Mouse (Mus musculus): ENCODE measurements around the gene Nr1i3.
A peak's percentile ranks its signal among the peaks of the same experiment; 100 is the strongest.
"Not testable (repeated sequence)": the region's sequence is repeated elsewhere in the genome, so short reads cannot be mapped to it uniquely, and the experiment has no call there.

The Nr1i3 gene

DNA sequence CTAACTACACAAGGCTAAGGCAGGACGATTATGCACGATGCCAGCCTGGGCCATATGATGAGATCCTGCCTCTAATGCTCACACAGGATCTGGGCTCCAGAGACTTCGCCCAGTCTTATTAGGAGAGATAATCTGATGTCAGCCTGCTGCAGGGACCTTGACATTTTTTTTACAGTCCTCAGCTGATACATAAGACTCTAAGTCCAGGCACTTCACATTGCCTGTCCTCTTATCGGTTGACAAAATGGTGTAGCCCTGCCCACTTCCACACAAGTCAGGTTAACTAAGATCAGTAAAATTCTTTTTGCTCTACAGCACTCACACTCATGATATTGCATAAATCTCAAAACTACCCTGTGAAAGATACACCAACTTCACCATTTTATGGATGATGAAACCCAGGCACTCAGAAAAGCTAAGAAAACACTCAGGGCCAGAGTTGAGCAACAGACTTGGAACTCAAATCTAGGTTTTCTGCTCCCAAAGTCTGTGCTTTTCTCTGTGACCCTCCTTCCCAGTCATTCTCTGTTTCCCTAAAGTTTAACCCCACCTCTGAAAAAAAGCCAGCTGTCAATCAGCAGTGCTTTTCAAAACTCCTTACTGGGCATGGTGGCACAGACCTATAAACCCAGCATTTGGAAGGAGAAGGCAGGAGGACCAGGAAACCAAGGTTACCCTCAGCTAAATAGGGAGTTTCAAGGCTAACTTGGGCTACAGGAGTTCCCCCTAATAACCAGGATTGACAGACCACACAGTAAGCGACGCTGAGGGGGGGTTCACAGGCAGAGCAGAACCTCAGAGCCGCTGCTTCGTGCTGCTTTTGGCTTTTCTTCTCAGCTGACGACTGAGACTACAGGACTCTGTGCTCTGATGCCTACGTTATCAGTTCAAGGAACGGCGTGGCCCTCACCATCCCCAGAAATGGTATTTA is 19.3 kb downstream of the Nr1i3 start:
- no peak for DNase-seq

- no peak for DNase-seq
Observed at GRCm38 (mm10) chr1:171234126-171234525, 20.4 kb downstream of the Nr1i3 start, which contains the start of gene Fcer1g. TSS of gene Fcer1g (minus strand) at chr1:171234365.

DNA sequence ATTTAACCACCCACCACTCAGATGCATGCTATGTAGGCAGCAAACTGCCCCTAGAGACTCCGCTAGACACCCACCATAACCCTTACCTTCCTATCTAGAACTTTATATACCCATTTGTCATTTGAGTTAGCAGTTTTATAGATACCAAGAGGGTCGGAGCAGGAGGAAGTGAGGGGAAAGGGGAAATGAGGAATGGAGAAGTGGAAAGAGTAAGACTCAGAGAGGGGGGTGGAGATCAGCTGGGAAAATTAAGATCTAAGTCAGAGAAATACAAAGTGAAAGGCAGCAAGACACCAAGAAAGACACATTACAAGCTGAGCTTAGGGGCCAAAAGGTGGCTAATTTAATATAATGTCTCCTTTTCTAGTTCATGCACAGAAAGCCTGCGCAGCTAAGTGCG is 20.8 kb downstream of the Nr1i3 start:
- DNase-seq = no peak

DNA sequence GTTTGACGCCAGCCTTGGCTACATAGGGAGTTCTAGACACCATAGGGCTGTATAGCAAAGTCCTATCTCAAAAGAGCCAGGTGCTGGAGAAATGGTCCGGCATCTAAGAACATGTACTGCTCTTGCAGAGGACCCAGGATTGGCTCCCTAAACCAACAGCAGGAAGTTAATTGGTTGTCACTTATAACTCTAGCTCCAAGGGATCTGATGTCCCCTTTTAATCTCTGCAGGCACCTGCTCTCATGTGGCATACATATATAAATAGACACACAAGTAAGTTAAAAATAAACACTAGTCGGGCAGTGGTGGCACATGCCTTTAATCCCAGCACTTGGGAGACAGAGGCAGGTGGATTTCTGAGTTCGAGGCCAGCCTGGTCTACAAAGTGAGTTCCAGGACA is 22.0 kb downstream of the Nr1i3 start:
- DNase-seq = no peak

- DNase-seq = no peak
Observed at GRCm38 (mm10) chr1:171237438-171237837, 23.7 kb downstream of the Nr1i3 start.

DNA sequence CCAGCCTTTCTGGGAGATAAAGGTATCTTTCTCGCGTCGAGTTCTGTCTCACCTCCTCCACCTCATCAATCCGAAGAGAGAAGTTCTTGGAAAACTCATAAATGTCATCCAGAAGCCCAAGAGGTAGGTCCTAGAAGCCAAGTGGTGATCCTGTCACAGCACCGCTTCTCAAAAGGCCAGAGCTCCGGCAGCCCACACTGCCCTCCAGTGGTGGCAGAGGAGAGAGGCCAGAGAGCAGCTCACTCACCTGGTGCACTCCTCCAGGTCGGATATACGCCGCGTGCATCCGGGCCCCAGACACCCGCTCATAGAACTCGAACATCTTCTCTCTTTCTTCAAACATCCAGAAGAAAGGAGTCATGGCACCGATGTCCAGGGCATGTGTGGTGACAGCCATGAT is 24.7 kb downstream of the Nr1i3 start:
- no peak for DNase-seq

DNA sequence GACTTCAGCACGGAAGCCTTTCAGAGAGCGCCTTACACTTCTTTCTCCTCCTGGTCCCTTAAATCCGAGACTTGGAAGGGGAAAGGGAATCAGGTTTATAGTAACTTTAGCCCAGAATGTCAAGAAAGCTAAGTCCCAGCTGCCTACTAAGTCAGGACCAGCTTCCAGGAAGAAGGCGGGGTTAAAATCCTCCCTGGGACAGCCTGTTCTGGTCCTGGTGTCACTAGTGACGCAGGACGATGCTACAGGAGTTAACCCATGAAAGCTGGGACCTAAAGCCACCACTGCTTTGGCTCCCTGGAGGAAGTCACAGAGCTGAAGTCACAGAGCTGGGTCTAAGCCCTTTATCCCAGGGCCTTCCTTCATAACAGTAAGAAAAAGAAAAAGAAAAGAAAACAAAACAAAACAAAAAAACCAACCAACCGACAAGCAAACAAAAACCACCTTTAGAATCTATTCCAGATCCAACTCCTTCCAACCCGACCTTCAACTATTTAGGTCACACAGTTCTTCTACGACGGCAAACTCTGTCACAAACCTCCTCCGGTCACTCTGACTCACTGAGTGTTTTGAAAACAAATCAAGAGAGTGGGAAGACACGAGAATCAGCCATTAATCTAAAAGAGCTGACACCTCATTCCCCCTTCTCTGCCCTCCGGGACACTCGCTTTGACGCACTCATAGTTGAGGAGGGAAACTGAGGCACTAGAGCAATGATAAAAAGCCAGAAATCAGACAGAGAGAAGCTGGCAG is 26.4 kb downstream of the Nr1i3 start:
- no peak for DNase-seq

DNA sequence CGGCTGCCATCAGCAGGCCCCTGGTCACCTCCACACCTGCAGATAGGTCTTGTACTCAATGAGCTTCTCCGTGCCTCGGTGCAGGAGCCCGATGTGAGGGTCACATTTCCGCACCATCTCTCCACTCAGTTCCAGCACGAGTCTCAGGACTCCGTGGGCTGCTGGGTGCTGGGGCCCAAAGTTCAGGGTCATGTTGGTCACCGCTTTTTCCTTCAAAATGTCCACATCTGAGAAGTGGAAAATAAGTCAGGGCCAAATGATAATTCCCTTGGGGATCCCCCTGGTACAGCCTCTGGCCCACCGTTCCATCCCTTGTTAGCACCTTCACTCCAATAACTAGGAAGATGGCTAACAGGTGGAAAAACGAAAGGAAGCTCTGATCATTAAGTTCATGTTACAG is 27.1 kb downstream of the Nr1i3 start:
- no peak for DNase-seq

- not testable (repeated sequence) for DNase-seq
Observed at GRCm38 (mm10) chr1:171241952-171242351, 28.2 kb downstream of the Nr1i3 start.

DNA sequence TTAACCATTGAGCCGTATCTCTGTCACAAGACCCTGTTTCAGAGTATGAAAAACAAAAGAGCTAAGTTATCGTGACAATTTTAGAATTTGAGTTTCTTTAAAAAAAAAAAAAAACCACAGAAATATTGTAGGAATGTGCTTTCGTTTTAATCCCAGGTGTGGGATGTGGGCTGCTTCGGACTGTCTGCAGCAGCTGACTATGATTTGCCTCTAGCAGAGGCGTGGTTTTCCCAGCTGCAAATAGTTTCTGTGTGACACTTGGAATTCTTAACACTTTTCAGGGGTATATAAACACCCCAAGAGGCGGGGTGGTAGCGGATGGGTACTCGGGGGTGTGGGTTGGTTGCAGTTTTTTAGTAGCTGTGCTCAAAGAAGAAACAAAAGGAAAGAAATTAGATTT is 31.6 kb downstream of the Nr1i3 start:
- no peak for DNase-seq

DNA sequence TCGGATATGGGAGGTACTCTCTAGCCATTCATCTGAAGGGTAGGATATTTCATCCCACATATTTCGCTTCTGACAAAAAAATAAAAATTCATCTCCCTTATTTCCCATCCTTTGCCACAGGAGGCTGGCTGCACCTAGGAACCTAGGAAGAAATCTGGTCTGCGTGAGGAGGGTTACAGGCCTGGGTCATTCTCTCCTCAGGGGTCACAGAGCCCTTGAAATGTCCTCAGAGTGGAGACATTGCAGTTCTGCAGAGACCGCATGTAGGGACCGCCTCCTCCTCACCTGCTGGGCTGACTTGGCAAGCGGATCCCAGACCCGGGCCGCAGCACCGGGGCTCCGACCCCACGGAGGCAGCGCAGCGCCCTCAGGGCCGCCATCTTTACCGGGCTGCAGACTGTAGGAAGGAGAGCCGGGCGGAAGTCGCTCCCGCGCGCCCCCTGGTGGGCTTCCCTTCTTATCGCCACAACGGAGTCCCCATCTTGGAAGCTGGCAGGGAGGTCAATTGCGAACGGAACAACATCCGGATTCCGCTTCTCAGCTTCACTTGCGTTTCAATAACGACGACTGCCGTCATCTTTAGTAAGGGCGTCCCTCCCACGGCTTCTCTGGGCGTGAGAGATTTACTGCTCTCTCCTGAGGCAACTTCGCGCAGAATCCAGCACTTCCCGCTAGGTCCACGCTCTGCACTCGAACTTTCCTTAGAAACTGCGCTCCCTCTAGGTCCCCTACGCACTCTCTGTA is 33.1 kb downstream of the Nr1i3 start:
- peak; percentile 98 for DNase-seq

DNA sequence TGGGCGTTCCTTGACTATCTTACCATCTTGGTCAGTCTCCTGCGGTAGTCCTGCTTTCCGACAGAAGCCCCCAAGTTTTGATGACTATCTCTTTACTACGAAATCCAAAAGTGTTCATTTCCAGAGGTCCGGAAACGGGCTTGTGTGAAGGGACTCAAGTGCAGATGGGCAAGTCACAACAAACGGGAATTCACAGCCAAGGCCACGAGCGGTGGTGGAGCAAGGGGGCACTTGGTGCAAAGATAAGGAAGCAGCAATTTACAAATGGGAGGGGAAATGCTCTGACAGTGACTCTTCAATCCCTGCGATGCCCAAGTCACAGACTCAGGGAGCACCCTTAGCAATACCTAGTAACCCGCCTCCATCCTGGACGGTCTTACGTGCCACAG is 33.7 kb downstream of the Nr1i3 start:
- DNase-seq = no peak

DNA sequence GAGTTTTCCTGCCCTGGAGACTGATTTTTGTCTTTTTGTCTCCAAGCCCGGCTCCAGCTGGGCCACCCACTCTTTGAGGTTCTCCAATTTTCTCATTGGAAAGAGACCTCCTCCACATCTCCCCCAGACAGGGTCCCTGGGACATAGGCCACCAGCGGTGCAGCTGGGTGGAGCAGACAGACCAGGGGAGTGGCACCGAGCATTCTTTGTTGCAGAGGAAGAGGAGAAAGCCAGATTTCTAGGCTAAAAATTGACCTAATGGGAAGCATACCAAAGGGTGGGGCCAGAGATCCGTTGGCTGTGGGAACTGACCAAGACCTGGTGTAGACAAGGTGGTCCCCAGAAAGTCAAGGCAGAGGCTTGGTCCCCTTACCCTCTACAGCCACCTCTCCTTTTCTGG is 34.1 kb downstream of the Nr1i3 start:
- DNase-seq = no peak

DNA sequence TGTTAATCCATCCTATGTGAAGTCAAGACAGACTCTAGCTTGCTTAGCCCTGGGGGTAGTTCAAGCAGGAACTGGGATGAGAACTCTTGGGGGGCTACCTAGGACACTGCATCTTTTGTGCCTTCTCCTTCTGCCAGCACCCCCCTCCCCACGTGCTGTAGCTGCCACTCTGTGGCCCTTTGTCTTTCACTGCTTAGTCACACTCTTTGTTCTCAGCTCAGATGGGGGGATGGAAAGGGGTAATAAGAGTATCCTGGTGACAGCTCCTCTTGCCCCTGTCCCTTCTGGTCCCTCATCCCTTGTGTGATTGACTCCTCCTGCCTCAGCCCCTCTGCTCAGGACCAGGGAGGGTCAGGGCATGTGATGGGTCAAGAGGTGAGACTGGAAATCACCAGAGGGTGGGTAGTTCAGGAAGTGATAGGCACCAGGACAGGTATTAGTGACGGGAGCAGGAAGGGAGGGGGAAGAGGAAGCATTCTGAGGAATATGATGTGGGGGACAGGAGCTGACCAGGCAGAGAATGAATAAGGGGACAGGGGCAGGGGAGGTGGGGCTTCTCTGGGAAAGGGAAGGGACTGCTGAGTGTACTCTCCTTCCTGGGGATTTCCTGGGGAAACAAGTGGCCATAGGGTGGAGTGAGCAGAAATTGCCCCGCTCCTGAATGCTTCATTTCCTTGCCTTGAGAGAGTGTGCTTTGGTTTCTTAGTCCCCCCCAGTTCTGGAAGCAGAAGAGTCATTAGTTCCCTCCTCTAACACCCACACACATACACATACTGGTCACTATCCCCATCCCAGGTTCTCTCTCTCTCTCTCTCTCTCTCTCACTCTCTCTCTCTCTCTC is 34.8 kb downstream of the Nr1i3 start:
- peak; percentile 43 for DNase-seq

DNA sequence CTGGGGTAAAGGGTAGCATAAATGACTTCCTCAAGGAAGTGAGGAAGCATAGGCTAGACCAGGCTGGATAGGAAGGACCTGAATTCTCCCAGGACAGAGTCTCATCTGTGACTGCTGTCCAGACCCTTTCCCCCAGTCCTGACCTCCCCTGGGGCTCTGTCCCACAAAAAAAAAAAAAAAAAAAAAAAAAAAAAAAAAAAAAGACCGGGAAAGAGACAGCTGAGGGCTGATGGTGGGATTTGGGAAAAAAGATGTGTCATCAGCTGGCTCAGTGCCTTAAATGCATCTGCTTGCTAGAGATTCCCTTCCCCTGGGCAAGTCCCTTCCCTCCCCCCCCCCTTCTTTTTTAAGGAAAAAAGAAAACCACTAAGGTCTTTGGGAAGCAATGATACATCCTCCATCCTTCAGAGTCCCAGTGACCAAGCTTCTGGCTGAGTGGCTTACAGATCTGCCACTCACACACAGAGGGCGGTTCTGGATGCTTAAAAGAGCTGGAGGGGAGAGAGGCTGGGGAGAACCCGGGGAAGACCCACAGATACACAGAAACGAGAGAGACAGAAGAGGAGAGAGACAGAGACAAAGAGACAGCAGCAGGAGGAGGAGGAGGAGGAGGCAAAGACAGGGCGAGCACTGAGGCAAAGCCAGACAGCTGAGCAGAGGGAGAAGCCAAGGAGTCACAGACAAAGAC is 36.3 kb downstream of the Nr1i3 start, which contains the start of gene Adamts4:
Adamts4 (plus strand) TSS at position 509 of the 688 bp plus-strand sequence.
- peak; percentile 53 for DNase-seq

- DNase-seq = no peak
Observed at GRCm38 (mm10) chr1:171250680-171251593, 37.2 kb downstream of the Nr1i3 start, which contains the start of gene Ndufs2. TSS of gene Ndufs2 (minus strand) at chr1:171251388.

DNA sequence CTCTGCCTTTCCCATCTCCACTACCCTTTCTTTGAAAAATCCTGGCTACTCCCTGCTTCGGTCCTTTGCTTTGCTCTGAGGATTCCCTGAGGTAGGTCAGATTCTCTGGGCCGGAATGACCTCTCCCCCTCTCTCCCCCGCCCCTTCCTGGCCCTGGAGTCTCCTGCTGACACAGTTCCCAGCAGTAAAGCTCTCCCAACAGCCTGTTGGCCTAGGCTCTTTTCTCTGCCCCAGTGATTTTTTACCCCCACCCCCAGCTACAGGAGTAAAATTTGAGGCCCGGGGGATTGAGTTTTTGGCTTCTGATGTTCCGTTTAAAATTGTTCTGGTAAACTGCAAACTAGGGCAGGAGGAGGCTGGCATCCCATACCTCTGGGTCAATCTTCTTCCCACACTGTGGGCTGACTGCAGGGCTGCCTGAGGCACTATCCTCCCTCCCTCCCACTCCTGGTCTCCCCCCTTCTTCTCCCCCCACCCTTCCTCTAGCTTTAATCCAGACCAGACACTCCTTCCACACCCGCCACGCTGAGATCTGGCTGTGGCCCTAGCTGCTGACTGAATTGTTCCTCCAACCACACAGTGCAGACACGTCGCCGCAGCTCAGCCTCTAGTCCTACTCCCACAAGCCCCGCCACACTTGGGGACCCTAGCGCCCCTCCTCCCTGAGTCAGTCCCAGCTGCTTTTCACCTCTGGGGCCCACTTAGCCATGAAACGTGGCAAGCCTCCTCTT is 38.0 kb downstream of the Nr1i3 start:
- DNase-seq = no peak

- no peak for DNase-seq
Observed at GRCm38 (mm10) chr1:171252415-171252814, 38.6 kb downstream of the Nr1i3 start.

DNA sequence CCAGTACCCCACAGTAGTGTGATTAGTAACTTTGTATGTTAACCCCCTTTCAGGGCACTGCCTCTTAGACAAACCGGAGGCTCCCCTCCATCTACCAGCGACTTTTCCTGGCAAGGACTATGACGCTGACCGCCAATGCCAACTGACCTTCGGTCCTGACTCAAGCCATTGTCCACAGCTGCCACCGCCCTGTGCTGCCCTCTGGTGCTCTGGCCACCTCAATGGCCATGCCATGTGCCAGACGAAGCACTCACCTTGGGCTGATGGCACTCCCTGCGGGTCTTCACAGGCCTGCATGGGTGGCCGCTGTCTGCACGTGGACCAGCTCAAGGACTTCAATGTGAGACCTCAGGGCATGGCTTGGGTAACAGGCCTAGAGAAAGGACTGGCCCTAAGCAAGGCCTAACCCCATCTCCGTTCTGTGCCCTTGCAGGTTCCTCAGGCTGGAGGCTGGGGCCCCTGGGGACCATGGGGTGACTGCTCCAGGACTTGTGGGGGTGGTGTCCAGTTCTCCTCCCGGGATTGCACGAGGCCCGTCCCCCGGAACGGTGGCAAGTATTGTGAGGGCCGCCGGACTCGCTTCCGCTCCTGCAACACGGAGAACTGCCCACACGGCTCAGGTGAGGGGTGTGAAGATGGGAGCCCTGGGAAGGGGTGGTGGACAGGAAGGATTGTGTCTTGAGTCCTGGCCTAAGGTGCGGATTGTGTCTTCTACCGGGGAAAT is 42.5 kb downstream of the Nr1i3 start:
- DNase-seq = no peak
